Mouse (Mus musculus): ENCODE measurements around the gene Bicra.

GRCm38 (mm10) chr7:16013722-16014275, 33.9 kb downstream of the Bicra start:
- TF ChIP-seq POLR2A (IDR thresholded peaks at IDR 0.05; ENCODE audit: borderline replicate concordance, extremely low read depth, low read depth, low read length) (no peak), CTCF (IDR thresholded peaks at IDR 0.05; ENCODE audit: insufficient read depth, low read length) (no peak)

Data from lung, adult 2 months (tissue).